Mouse (Mus musculus) embryo, embryonic 10 days (tissue): ENCODE data around the gene Cks1brt.
A peak's percentile ranks its signal among the peaks of the same experiment; 100 is the strongest.
"Not testable (repeated sequence)": the region's sequence is repeated elsewhere in the genome, so short reads cannot be mapped to it uniquely, and the experiment has no call there.

ENCODE experiments used
- DNase-seq: peaks from one replicate; pipeline ENCODE4 v3.0.0-alpha.2; 2015; ENCODE audit warnings: low spot score

The Cks1brt gene

GRCm38 (mm10) chr8:85151624-85152023, at the start of gene Cks1brt:
Gene Cks1brt (plus strand): TSS chr8:85151924.
- DNase-seq, result no peak

GRCm38 (mm10) chr8:85113241-85113640, 38.5 kb upstream of the Cks1brt start:
- no peak for DNase-seq

DNA sequence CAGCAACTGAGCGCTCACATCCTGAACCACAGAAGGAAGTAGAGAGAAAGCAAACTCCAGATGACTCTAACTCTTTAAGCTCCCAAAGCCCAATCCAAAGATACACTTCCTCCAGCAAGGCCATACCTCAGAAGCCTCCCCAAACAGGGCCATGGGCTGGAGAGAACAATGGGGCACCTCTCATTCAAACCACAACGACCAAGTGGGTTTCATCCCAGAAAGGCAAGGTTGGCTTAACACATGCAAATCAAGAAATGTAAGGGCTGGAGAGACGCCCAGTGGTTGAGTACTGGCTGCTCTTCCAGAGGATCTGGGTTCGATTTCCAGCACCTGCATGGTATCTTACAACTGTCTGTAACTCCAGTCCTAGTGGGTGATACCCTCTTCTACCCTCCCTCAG, 36.2 kb upstream of the Cks1brt start:
- DNase-seq, result no peak

DNA sequence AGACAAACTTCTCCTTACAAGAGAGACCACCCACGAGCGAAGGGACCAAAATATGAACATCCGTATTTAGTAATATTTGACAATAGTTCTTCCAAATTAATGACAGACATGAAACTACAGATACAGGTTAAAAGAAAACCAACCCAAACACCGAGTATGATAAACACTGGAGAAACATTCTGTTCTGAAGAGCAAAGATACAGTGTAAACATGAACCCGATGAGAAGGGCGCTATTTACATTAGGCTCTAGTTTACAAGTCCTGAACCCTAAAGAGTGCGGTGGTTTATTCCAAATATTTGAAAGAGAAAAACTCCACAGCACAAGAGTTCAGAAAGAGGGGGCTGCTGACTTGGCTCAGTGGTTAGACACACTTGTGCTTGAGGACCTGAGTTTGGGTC, 34.7 kb upstream of the Cks1brt start:
- no peak for DNase-seq

DNA sequence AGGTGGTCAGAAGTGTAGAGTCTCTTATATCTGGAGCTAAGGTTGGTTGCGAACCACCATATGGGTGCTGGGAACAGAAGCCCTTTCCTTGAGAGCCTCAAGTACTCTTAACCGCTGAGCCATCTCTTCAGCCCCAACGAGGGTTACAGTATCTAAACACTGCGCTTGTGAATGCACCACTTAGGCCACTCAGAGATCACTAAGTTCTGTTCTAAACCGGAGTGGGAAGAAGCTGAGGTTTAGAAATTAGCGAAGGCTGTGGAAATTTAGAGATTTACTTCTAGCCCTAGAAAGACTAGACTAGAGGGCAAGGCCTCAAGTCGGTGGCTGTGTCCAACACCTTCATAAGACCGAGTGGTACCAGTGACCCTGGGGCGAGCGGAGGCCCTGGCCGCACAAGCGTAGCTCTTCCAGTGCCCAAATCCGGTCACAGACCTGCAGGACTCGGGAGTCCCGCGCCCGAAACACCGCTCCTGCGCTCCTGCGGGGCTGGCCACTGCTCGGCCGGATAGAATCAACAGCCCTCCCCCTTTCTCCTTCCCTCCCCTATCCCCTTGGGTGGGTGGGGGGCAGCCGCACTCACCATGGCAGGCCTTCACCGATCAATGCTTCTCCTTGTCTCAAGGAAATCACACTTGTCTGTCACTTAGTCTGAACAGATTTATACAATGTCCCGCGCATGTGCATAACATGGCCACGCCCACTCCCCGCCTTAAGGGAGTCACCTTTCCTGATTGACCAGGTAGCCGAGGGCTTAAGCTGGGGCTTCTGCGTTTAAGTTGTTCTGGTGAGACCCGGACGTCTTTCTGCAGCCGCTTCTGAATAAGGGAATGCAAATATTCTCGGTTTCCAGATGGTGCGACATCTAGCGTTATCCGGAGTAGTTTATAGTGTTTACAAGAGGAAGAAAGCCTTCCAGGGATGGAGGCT, 32.4 kb upstream of the Cks1brt start:
- DNase-seq, result peak; percentile 93

DNA sequence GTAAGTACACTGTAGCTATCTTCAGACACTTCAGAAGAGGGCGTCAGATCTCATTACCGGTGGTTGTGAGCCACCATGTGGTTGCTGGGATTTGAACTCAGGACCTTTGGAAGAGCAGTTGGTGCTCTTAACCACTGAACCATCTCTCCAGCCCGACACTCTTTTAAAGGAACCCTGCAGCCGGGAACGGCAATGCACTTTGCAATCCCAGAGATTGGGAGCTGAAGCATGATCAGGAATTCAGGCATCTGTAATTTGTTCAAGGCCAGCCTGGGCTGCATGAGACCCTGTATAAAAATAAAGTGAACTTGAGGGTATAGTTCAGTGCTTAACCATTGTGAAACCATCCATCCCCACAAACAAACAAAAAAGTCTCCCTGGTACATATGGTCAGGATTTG, 31.5 kb upstream of the Cks1brt start:
- not testable (repeated sequence) for DNase-seq

GRCm38 (mm10) chr8:85122995-85123394, 28.7 kb upstream of the Cks1brt start, which contains the start of gene Zfp791:
Gene Zfp791 (minus strand): TSS chr8:85123095.
- no peak for DNase-seq

- no peak for DNase-seq
Measured at GRCm38 (mm10) chr8:85123691-85124090, 28.0 kb upstream of the Cks1brt start.

DNA sequence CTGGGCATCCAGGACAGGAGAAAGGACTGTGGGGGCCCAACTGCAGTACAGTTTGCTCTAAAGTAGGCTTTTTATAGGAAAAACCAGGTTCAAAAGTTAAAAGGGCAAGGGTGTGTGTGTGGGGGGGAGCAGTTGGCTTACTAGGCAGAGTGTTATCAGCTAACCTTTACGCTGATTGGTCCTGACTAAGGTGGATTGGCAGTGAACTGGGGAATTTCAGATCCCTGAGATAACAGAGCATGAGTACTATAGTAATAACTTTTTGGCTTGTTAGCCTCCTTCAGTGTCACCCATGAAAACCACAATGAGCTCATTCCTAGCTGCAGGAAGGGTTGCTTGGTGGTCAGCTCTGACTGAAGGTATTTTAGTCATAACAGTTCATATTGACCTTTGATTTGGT, 19.4 kb upstream of the Cks1brt start:
- DNase-seq, result no peak

DNA sequence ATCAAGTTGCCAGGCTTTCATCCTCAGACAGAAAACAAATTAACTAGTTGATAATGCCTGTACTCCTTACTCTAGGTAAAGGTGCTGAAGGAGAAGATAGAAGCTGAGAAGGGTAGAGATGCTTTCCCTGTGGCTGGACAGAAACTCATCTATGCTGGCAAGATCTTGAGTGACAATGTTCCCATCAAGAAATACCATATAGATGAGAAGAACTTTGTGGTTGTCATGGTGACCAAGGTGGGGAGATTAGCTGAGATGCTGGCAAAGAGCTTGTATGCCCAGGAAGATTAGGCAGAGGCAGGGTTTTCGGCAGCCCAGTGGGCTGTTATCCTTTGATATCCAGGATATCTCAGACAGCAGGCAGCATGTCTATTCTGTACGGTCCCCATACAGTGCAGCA, 16.0 kb upstream of the Cks1brt start:
- DNase-seq, result not testable (repeated sequence)

GRCm38 (mm10) chr8:85142516-85142915, 9.2 kb upstream of the Cks1brt start:
- DNase-seq, result no peak

DNA sequence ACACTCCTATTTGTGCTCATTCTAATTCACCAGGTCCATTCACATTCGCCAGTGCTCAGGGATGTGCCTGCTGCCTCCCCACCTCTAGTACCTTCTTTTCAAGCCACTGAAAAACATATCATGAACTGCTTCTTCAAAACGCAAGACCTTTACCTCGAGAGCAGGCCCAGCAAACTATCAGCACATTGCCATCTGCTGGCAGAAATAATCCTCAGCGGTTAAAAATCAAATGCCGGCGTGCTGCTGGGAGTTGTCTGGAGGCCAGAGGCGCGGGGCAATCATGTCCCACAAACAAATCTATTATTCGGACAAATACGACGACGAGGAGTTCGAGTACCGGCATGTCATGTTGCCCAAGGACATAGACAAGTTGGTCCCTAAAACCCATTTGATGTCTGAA, 19.6 kb downstream of the Cks1brt start:
- DNase-seq, result peak; percentile 57

DNA sequence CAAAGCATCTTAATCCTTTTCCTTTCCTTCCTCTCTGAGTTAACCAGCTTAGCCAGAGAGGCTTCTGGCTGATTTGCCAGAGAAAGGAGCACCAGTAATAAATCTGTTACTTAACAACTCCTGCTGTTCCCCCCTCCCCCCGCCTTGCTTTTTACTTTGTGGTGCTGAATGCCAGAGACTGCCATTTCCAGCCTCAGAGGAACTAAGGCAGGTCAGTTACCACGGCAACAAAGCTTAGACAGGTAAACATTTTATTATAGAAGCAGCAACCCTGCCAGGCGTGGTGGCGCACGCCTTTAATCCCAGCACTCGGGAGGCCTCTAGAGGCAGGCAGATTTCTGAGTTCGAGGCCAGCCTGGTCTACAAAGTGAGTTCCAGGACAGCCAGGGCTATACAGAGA, 24.2 kb downstream of the Cks1brt start:
- DNase-seq, result peak; percentile 42

DNA sequence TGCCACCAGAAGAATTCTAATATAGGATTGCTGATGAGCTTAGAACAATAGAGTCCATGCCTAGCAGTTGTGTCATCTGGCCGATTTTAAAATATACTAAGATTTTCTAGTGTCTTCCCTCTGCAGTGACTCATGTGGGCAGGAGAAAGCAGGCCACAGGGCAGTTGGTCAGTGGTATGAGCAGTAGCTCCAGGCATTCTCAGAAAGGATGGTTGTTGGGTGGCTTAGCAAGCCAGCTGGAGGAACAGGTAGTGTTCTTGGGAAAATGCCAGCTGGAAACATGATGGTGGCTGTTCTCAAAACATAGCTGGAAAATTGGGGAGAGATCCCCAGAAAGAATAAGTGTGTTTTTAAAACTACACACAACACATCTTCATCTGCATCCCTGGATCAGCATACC, 40.6 kb downstream of the Cks1brt start:
- no peak for DNase-seq

DNA sequence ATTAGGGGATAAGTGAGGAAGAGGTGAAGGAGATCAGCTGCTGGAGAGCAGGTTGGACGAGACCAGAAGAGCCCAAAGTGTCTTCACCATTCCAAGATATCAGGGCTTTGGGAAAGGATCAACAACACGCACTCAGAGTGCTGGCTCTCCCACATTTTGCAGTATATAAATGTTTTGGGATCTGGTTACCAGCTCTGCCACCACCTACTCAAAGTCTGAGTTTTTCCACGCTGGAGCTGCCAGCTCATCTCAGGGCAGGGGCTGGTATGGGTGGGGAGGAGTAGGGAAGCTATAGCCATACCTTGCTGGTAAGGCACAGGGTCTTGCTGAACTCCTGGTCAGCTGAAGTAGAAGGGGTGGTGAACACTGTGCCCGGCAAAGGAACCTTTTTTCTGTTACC, 68.5 kb downstream of the Cks1brt start:
- no peak for DNase-seq

DNA sequence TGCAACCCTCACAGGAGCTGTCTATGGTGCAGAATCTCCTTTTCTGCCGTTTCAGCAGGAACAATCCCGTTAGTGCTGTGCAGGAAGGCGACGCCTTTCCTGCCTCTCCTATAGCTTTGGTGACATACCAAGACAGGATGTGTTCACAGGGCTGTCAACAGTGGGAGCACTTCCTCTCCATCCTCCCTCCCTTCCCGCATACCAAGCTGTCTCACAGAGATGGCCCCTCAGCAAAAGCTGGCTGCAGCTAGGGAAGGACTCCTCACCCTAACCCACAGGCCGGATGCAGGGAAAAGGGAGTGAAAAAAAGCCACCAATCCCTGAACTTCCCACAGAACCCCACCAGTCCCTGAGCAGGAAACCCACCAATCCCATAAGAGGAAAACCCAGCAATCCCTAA, 69.3 kb downstream of the Cks1brt start:
- peak; percentile 24 for DNase-seq
